Mouse (Mus musculus) liver, adult 2 months (tissue): Measurements from ENCODE around the gene Smndc1.

Experiments
- CTCF ChIP-seq: fragments of 200-500 bp; IDR thresholded peaks from 2 replicates; pipeline ENCODE4 v1.5.1; 2011; ENCODE audit warnings: low read depth, low read length, control low read depth
- POLR2A ChIP-seq: fragments of 200-500 bp; IDR thresholded peaks from 2 replicates; pipeline ENCODE4 v1.6.1; 2011; ENCODE audit warnings: low read length, control low read depth; ENCODE audit not compliant: insufficient read depth; ENCODE audit errors: extremely low read depth

DNA sequence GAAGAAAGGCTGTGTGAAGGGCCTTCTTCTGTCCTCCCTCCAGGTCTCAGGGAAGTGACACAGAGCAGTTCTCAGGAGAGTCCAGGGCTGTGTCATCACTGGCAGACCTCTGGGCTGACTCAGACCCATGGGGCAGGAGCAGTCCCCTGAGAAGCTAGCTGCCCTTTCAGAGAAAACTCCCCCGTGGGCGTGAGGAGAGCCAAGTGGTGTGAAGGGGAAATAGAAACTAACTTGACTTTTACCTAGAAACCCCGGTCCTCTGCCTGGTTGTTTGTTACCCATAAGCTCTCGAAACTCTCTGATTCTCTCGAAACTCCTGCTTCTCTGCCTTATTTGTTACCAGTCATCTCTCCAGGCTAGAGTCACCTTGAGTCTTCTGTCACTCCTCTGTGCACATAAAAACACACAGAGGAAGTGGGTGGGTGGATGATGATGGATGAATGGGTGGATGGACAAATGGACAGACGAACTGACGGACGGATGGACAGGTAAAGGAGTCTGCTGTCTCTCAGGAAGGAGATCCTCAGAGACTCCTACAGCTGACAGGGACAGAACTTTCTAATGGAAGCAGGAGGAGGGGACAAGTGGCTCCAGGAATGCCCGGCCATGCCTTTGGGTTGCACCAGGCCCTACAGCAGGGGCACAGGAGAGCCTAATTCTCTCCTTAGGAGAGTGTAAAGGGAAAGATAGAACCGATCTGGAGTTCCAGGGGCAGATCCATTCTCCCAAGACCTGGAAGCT is 43.7 kb upstream of the Smndc1 start:
- TF ChIP-seq CTCF, result no peak
- no peak for TF ChIP-seq POLR2A
